Mouse (Mus musculus) spleen, adult 2 months (tissue): ENCODE results near the gene Bahcc1.

ENCODE experiments used
- CTCF ChIP-seq: fragments of 200-500 bp; IDR thresholded peaks from 2 replicates; pipeline ENCODE4 v1.5.1; 2011; ENCODE audit warnings: mild to moderate bottlenecking, inconsistent platforms; ENCODE audit not compliant: insufficient read depth, insufficient read length, insufficient replicate concordance; ENCODE audit errors: extremely low read depth
- POLR2A ChIP-seq: fragments of 200-500 bp; IDR thresholded peaks from 2 replicates; pipeline ENCODE4 v1.6.1; 2011; ENCODE audit warnings: low read depth, low read length, inconsistent platforms

GRCm38 (mm10) chr11:120335431-120336021 is 102.8 kb downstream of the Bahcc1 start:
- no peak for TF ChIP-seq CTCF
- no peak for TF ChIP-seq POLR2A
